In genomic region chr11:115839732-115840131, GRCm38 (mm10) we compare ENCODE assay signal across 13 mouse cellular contexts. TPM values are rescaled to one million over a fixed set of nuclear protein-coding genes. Genes with fewer than 3 reads are reported as not detected.
DNase-seq lines count a peak whose midpoint lies in the region; ATAC-seq lines count a peak whose summit lies in the region.
"Had no signal": no experiment of that assay in that cellular context is flagged by ENCODE, and none has a peak within 500 bp of the region (broad histone marks: within the 10 kb centered on the region; RNA-seq: fewer than 3 reads in every experiment).

No protein-coding gene starts in this region.

- no peaks in the 10 kb centered on the region for H3K9me3 ChIP-seq in heart, embryonic 16.5 days (replicated peaks; ENCODE audit: control insufficient read depth, low read length)
- H3K9me3 ChIP-seq in lung, embryonic 15.5 days, result no peaks in the 10 kb centered on the region
- no peaks in the 10 kb centered on the region for H3K9me3 ChIP-seq in embryonic facial prominence, embryonic 13.5 days
- no peaks in the 10 kb centered on the region for H3K9me3 ChIP-seq in stomach, embryonic 16.5 days (replicated peaks; ENCODE audit: control insufficient read depth, low read length)
- H3K9me3 ChIP-seq: neural tube, embryonic 13.5 days had no signal

- ATAC-seq in heart, embryonic 16.5 days (replicated peaks; ENCODE audit: extremely low read depth, insufficient read depth, low FRiP score), result no peak
- no peak for ATAC-seq in lung, embryonic 15.5 days (ENCODE audit: borderline replicate concordance, extremely low read depth, low FRiP score, low TSS enrichment)
- ATAC-seq in embryonic facial prominence, embryonic 13.5 days (ENCODE audit: insufficient number of reproducible peaks, insufficient read depth, low FRiP score, low TSS enrichment, low read depth), result no peak
- ATAC-seq in stomach, embryonic 16.5 days (ENCODE audit: insufficient read depth, low FRiP score), result no peak
- ATAC-seq: inflammation-experienced regulatory T-cells, adult 6 months had no signal

- WGBS in heart, embryonic 16.5 days, result 59% methylated on average over 3 of the region's 3 CpGs
- WGBS in lung, embryonic 15.5 days, result 50% methylated on average over 3 of the region's 3 CpGs
- 56% methylated on average over 3 of the region's 3 CpGs for WGBS in embryonic facial prominence, embryonic 13.5 days
- 59% methylated on average over 3 of the region's 3 CpGs for WGBS in stomach, embryonic 16.5 days

- no peak overlapping the region for H3K4me3 ChIP-seq in heart, embryonic 16.5 days (ENCODE audit: low read length)
- H3K4me3 ChIP-seq in lung, embryonic 15.5 days, result no peak overlapping the region
- H3K4me3 ChIP-seq in embryonic facial prominence, embryonic 13.5 days, result no peak overlapping the region
- H3K4me3 ChIP-seq in stomach, embryonic 16.5 days (replicated peaks; ENCODE audit: low read length), result no peak overlapping the region
- H3K4me3 ChIP-seq: neural tube, embryonic 13.5 days had no signal

- peak overlapping the region; percentile 36; the same call in 1 of the 2 replicates for H3K9ac ChIP-seq in heart, embryonic 16.5 days (ENCODE audit: low read length)
- no peak overlapping the region for H3K9ac ChIP-seq in lung, embryonic 15.5 days
- no peak overlapping the region for H3K9ac ChIP-seq in embryonic facial prominence, embryonic 13.5 days
- peak overlapping the region; percentile 33 for H3K9ac ChIP-seq in stomach, embryonic 16.5 days (ENCODE audit: low read length)
- H3K9ac ChIP-seq: neural tube, embryonic 13.5 days had no signal

- peaks cover 58% of the 10 kb centered on the region for H3K4me1 ChIP-seq in heart, embryonic 16.5 days (ENCODE audit: control insufficient read depth, insufficient read depth, low read length)
- H3K4me1 ChIP-seq in lung, embryonic 15.5 days, result peaks cover 84% of the 10 kb centered on the region
- peaks cover 53% of the 10 kb centered on the region for H3K4me1 ChIP-seq in embryonic facial prominence, embryonic 13.5 days
- peaks cover 40% of the 10 kb centered on the region for H3K4me1 ChIP-seq in stomach, embryonic 16.5 days (ENCODE audit: control insufficient read depth, insufficient read depth, low read length)
- H3K4me1 ChIP-seq: neural tube, embryonic 13.5 days had no signal

- no peaks in the 10 kb centered on the region; the same call in 1 of the 2 replicates for H3K36me3 ChIP-seq in heart, embryonic 16.5 days (ENCODE audit: control insufficient read depth, insufficient read depth)
- no peaks in the 10 kb centered on the region for H3K36me3 ChIP-seq in lung, embryonic 15.5 days
- H3K36me3 ChIP-seq in embryonic facial prominence, embryonic 13.5 days, result no peaks in the 10 kb centered on the region
- no peaks in the 10 kb centered on the region for H3K36me3 ChIP-seq in stomach, embryonic 16.5 days (ENCODE audit: control insufficient read depth, insufficient read depth, low read length)
- H3K36me3 ChIP-seq: neural tube, embryonic 13.5 days had no signal

- peak overlapping the region; percentile 58 for H3K27ac ChIP-seq in heart, embryonic 16.5 days (ENCODE audit: low read length)
- H3K27ac ChIP-seq in lung, embryonic 15.5 days, result peak overlapping the region; percentile 75
- H3K27ac ChIP-seq in embryonic facial prominence, embryonic 13.5 days, result 0 out of 2 replicates have a peak overlapping the region, but pooled peaks have one; percentile 12
- peak overlapping the region; percentile 92 for H3K27ac ChIP-seq in stomach, embryonic 16.5 days (ENCODE audit: low read length)
- H3K27ac ChIP-seq: neural tube, embryonic 13.5 days had no signal

- H3K4me2 ChIP-seq in heart, embryonic 16.5 days (ENCODE audit: low read depth, low read length), result no peak overlapping the region
- H3K4me2 ChIP-seq in lung, embryonic 15.5 days, result no peak overlapping the region
- no peak overlapping the region for H3K4me2 ChIP-seq in embryonic facial prominence, embryonic 13.5 days
- H3K4me2 ChIP-seq in stomach, embryonic 16.5 days (ENCODE audit: low read depth, low read length), result peak overlapping the region; percentile 31; the same call in 1 of the 2 replicates
- H3K4me2 ChIP-seq: neural tube, embryonic 13.5 days had no signal

- H3K27me3 ChIP-seq in heart, embryonic 16.5 days (ENCODE audit: control insufficient read depth, insufficient read depth, low read length), result no peaks in the 10 kb centered on the region
- H3K27me3 ChIP-seq in lung, embryonic 15.5 days, result no peaks in the 10 kb centered on the region
- peaks cover 7% of the 10 kb centered on the region for H3K27me3 ChIP-seq in embryonic facial prominence, embryonic 13.5 days
- no peaks in the 10 kb centered on the region for H3K27me3 ChIP-seq in stomach, embryonic 16.5 days (ENCODE audit: control insufficient read depth, insufficient read depth, low read length)
- H3K27me3 ChIP-seq: neural tube, embryonic 13.5 days had no signal

- DNase-seq in heart, adult 8-10 months (ENCODE audit: low spot score), result no peak
- no peak for DNase-seq in lung, adult 18-20 months
- DNase-seq in T-cell, adult 2 months (ENCODE audit: low spot score), result no peak
- DNase-seq: cerebellum, adult 11-12 months; midbrain, embryonic 14.5 days had no signal

RNA-seq across cellular contexts. Expression of gene Llgl2, which starts 15.9 kb away (rescaled TPM):
- 17.7 and 18.2 TPM in 2 replicates for polyA plus RNA-seq in heart, embryonic 16.5 days (2015; fragmentation: Nextera tagmentation; extraction: Ambion mirVana)
- 10 to 100 TPM; 15.7 to 31.8 (median 20.3) TPM for total RNA-seq in heart, adult 8-10 months (2022)
- polyA plus RNA-seq in lung, embryonic 15.5 days (2015; fragmentation: Nextera tagmentation; extraction: Ambion mirVana), result 35.1 and 40.1 TPM in 2 replicates
- polyA plus RNA-seq in embryonic facial prominence, embryonic 13.5 days (2015; fragmentation: Nextera tagmentation; extraction: Ambion mirVana), result 8.1 and 9.5 TPM in 2 replicates
- 65.6 and 75.3 TPM in 2 replicates for polyA plus RNA-seq in stomach, embryonic 16.5 days (2015; fragmentation: Nextera tagmentation; extraction: Ambion mirVana)

RNA-seq across cellular contexts. Expression of gene Myo15b, which starts 18.5 kb away (rescaled TPM):
- 0.17 and 1.7 TPM in 2 replicates for polyA plus RNA-seq in heart, embryonic 16.5 days (2015; fragmentation: Nextera tagmentation; extraction: Ambion mirVana)
- under 1 TPM in 1 of 4 experiments, not detected in 3; 0.06 TPM for total RNA-seq in heart, adult 8-10 months (2022)
- 0.25 and 0.49 TPM in 2 replicates for polyA plus RNA-seq in lung, embryonic 15.5 days (2015; fragmentation: Nextera tagmentation; extraction: Ambion mirVana)
- 0.67 and 1.0 TPM in 2 replicates for polyA plus RNA-seq in embryonic facial prominence, embryonic 13.5 days (2015; fragmentation: Nextera tagmentation; extraction: Ambion mirVana)
- 20.8 and 21.1 TPM in 2 replicates for polyA plus RNA-seq in stomach, embryonic 16.5 days (2015; fragmentation: Nextera tagmentation; extraction: Ambion mirVana)
- total RNA-seq: gastrocnemius, adult 8-10 months had no signal
- polyA plus RNA-seq: forebrain, embryonic 11.5 days; inflammation-experienced regulatory T-cells, adult 6 months; midbrain, embryonic 14.5 days had no signal

RNA-seq across cellular contexts. Expression of gene Tsen54, which starts 25.2 kb away (rescaled TPM):
- 26.2 and 28.3 TPM in 2 replicates for polyA plus RNA-seq in heart, embryonic 16.5 days (2015; fragmentation: Nextera tagmentation; extraction: Ambion mirVana)
- 1 to 10 TPM; 6.9 to 8.8 (median 7.5) TPM for total RNA-seq in heart, adult 8-10 months (2022)
- 37.3 and 43.0 TPM in 2 replicates for polyA plus RNA-seq in lung, embryonic 15.5 days (2015; fragmentation: Nextera tagmentation; extraction: Ambion mirVana)
- polyA plus RNA-seq in embryonic facial prominence, embryonic 13.5 days (2015; fragmentation: Nextera tagmentation; extraction: Ambion mirVana), result 31.3 and 34.6 TPM in 2 replicates
- 26.4 and 28.1 TPM in 2 replicates for polyA plus RNA-seq in stomach, embryonic 16.5 days (2015; fragmentation: Nextera tagmentation; extraction: Ambion mirVana)

RNA-seq across cellular contexts. Expression of gene Caskin2, which starts 26.3 kb away (rescaled TPM):
- polyA plus RNA-seq in heart, embryonic 16.5 days (2015; fragmentation: Nextera tagmentation; extraction: Ambion mirVana), result 18.9 and 22.1 TPM in 2 replicates
- total RNA-seq in heart, adult 8-10 months (2022), result 10 to 100 TPM; 40.3 to 48.2 (median 44.7) TPM
- 19.0 and 19.6 TPM in 2 replicates for polyA plus RNA-seq in lung, embryonic 15.5 days (2015; fragmentation: Nextera tagmentation; extraction: Ambion mirVana)
- 16.1 and 17.3 TPM in 2 replicates for polyA plus RNA-seq in embryonic facial prominence, embryonic 13.5 days (2015; fragmentation: Nextera tagmentation; extraction: Ambion mirVana)
- polyA plus RNA-seq in stomach, embryonic 16.5 days (2015; fragmentation: Nextera tagmentation; extraction: Ambion mirVana), result 14.9 and 16.8 TPM in 2 replicates

Comparison
In these comparisons a context has a peak if more than half of its experiments do, and no peak if none do; other contexts are left out.
1. H3K27ac ChIP-seq: peak in every context shown above with its lines; median percentile 92 in stomach, embryonic 16.5 days; 75 in lung, embryonic 15.5 days; 58 in heart, embryonic 16.5 days; 12 in embryonic facial prominence, embryonic 13.5 days.
2. H3K9ac ChIP-seq: peak in heart, embryonic 16.5 days (single experiment) and stomach, embryonic 16.5 days (single experiment); none in lung, embryonic 15.5 days (single experiment) and embryonic facial prominence, embryonic 13.5 days (single experiment).